Mouse (Mus musculus): Measurements from ENCODE around the gene Msh4.

Msh4 gene

DNA sequence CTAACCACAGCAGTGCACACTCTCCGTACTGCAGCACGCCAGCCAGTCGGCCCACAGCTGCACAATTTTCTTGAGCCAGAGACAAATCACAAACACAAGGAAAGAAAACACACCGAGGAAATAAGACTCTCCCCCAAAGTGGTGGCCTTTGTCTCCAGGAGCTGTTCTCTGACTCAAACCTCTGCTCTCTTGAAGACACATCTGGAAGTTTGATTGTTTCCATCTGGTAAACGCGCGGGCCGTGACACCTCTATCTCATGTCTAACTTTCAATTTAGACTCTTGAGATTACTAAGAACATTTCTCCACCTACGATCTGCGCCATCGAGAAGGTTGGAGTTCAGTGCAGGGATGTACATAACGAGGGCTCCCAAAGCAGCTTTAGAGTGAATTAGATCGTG is 97.5 kb downstream of the Msh4 start:
- DNase-seq (ENCODE audit: low spot score): no peak

DNA sequence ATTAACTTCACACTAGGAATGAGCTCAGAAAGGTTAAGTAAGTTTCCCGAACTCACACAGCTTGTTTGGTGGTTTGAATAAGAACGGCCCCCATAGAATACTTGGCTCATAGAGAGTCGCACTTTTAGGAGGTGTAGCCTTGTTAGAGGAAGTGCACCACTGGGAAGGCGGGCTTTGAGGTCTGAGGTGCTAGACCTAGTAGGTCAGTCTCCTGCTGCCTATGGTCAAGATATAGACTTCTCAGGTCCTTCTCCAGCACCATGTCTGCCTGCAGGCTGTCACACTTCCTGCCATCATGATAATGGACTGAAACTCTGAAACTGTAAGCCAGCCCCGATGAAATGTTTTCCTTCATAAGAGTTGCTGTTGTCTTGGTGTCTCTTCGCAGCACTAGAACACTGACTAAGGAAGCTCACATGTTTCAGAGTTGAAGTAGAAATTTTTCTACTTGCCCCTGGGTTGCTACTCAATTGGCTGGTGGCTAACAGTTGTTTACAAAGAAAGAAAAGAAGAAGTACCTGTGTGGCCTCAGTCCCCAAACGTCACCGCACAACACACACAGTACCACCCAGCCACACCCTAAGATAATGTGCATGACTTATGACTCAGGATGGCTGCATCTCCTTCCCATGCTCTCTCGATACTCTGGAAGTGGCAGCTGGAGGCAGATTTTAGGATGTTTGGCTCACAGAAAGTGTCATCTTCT is 98.3 kb downstream of the Msh4 start:
- DNase-seq (ENCODE audit: low spot score): no peak
